Mouse (Mus musculus) G1E (cell line): ENCODE measurements around the gene Nsrp1. TPM values are rescaled to one million over a fixed set of nuclear protein-coding genes. Genes with fewer than 3 reads are reported as not detected.

Source experiments
- ATAC-seq: 2 replicates; pipeline ENCODE4 v1.8.0; 2016; ENCODE audit warnings: mild to moderate bottlenecking; ENCODE audit not compliant: insufficient number of reproducible peaks, poor library complexity, low FRiP score, severe bottlenecking; ENCODE audit errors: extremely low read depth
- DNase-seq: peaks from one replicate; pipeline ENCODE4 v3.0.0; 2012; ENCODE audit warnings: low spot score
- H3K27me3 ChIP-seq: 2 replicates; pipeline ENCODE4 v1.6.1; 2012; ENCODE audit warnings: mild to moderate bottlenecking, low read length, inconsistent platforms; ENCODE audit not compliant: insufficient read depth
- H3K36me3 ChIP-seq: replicated peaks from 2 replicates; pipeline ENCODE3; 2012; ENCODE audit warnings: mild to moderate bottlenecking, inconsistent platforms
- H3K4me1 ChIP-seq: 2 replicates; pipeline ENCODE4 v1.6.1; 2012; ENCODE audit warnings: low read depth, low read length, inconsistent platforms, mixed read lengths; ENCODE audit not compliant: insufficient read depth
- H3K4me3 ChIP-seq: 2 replicates; pipeline ENCODE4 v1.5.1; 2012; ENCODE audit warnings: low read depth, mild to moderate bottlenecking, inconsistent platforms, low read length, moderate library complexity, mixed read lengths
- H3K9me3 ChIP-seq: replicated peaks from 2 replicates; pipeline ENCODE4 v1.6.1; 2012; ENCODE audit warnings: inconsistent platforms
- CTCF ChIP-seq: IDR thresholded peaks from 2 replicates; pipeline ENCODE4 v1.5.1; 2012; ENCODE audit warnings: low read depth, low read length, inconsistent platforms, mixed read lengths
- GATA1 ChIP-seq: IDR thresholded peaks from 2 replicates; pipeline ENCODE4 v1.6.1; 2012; ENCODE audit warnings: borderline replicate concordance, low read length, inconsistent platforms, mixed read lengths
- GATA2 ChIP-seq: IDR thresholded peaks from 2 replicates; pipeline ENCODE4 v1.6.1; 2012; ENCODE audit warnings: low read depth, low read length, inconsistent platforms, borderline replicate concordance
- POLR2AphosphoS5 ChIP-seq: IDR thresholded peaks from 2 replicates; pipeline ENCODE4 v1.6.1; 2012; ENCODE audit warnings: low read depth, low read length, inconsistent platforms; ENCODE audit not compliant: insufficient replicate concordance
- TAL1 ChIP-seq: conservative IDR thresholded peaks from 2 replicates; pipeline ENCODE4 v1.6.1; 2012; ENCODE audit warnings: low read depth, low read length, inconsistent platforms, mixed read lengths
- polyA plus RNA-seq: library from polyadenylated mRNA; stranded (reverse); fragments of >175 nt; gene quantifications from 2 replicates; pipeline ENCODE4 v1.2.3, GENCODE M21; 2012
- total RNA-seq, 2 experiments: library from RNA; stranded (forward) in 1 of 2; stranded (reverse) in 1 of 2; fragments of 200-1000 nt in 1 of 2; fragments of >200 nt in 1 of 2; fragmentation: Nextera tagmentation in 1 of 2; gene quantifications; 2 replicates each; pipeline ENCODE4 v1.2.3; 2014 to 2017

Gene Nsrp1
- total and polyA plus RNA-seq, 3 experiments: 5.4 to 77.7 (median 28.7) TPM

- TF ChIP-seq POLR2AphosphoS5 (no peak), GATA1 (no peak), CTCF (no peak)
- Histone ChIP-seq H3K36me3 (peaks cover 73% of the 10 kb centered on the region), H3K4me3 (no peak overlapping the region), H3K9me3 (no peaks in the 10 kb centered on the region), H3K4me1 (peaks cover 19% of the 10 kb centered on the region), H3K27me3 (no peaks in the 10 kb centered on the region)
- ATAC-seq: 0 out of 2 replicates have a peak, but pooled peaks have one; percentile 22
- DNase-seq: no peak
These were observed 9.4 kb downstream of the Nsrp1 start for GRCm38 (mm10) chr11:77068825-77069224.

- Histone ChIP-seq H3K4me1 (0 out of 2 replicates have a peak, but pooled peaks cover 4% of the 10 kb centered on the region), H3K4me3 (no peak overlapping the region), H3K27me3 (no peaks in the 10 kb centered on the region), H3K9me3 (no peaks in the 10 kb centered on the region), H3K36me3 (peaks cover 62% of the 10 kb centered on the region)
- DNase-seq (no peak), ATAC-seq (no peak)
- TF ChIP-seq GATA2 (no peak), GATA1 (no peak), POLR2AphosphoS5 (no peak), CTCF (no peak), TAL1 (no peak)
These were observed 14.8 kb downstream of the Nsrp1 start for GRCm38 (mm10) chr11:77063406-77063805.

GRCm38 (mm10) chr11:77061951-77062350 lies 16.3 kb downstream of the Nsrp1 start:
- no peak for TF ChIP-seq GATA1
- TF ChIP-seq POLR2AphosphoS5: no peak
- TF ChIP-seq CTCF: no peak
- no peak for TF ChIP-seq GATA2
- TF ChIP-seq TAL1: no peak
- Histone ChIP-seq H3K4me3 (no peak overlapping the region), H3K9me3 (no peaks in the 10 kb centered on the region), H3K27me3 (no peaks in the 10 kb centered on the region), H3K36me3 (peaks cover 57% of the 10 kb centered on the region), H3K4me1 (0 out of 2 replicates have a peak, but pooled peaks cover 4% of the 10 kb centered on the region)
- DNase-seq (no peak), ATAC-seq (no peak)

GRCm38 (mm10) chr11:77042816-77043215 lies 35.4 kb downstream of the Nsrp1 start:
- ATAC-seq: no peak
- no peaks in the 10 kb centered on the region for H3K4me1 ChIP-seq
- no peak overlapping the region for H3K4me3 ChIP-seq
- peaks cover 12% of the 10 kb centered on the region for H3K27me3 ChIP-seq
- no peaks in the 10 kb centered on the region for H3K9me3 ChIP-seq
- TF ChIP-seq CTCF: no peak
- no peak for TF ChIP-seq POLR2AphosphoS5
- TF ChIP-seq GATA2: no peak
- no peak for TF ChIP-seq TAL1
- TF ChIP-seq GATA1: no peak
- no peak for DNase-seq
- peaks cover 30% of the 10 kb centered on the region for H3K36me3 ChIP-seq

GRCm38 (mm10) chr11:77041891-77042290 lies 36.3 kb downstream of the Nsrp1 start:
- ATAC-seq: no peak
- no peak overlapping the region for H3K4me3 ChIP-seq
- H3K36me3 ChIP-seq: peaks cover 24% of the 10 kb centered on the region
- H3K9me3 ChIP-seq: no peaks in the 10 kb centered on the region
- H3K4me1 ChIP-seq: no peaks in the 10 kb centered on the region
- TF ChIP-seq POLR2AphosphoS5 (no peak), GATA2 (no peak), GATA1 (no peak), CTCF (no peak), TAL1 (no peak)
- DNase-seq: no peak
- H3K27me3 ChIP-seq: peaks cover 15% of the 10 kb centered on the region

GRCm38 (mm10) chr11:77031151-77031934 lies 46.9 kb downstream of the Nsrp1 start:
- Histone ChIP-seq H3K36me3 (no peaks in the 10 kb centered on the region), H3K4me1 (no peaks in the 10 kb centered on the region), H3K4me3 (no peak overlapping the region), H3K27me3 (peaks cover 35% of the 10 kb centered on the region), H3K9me3 (no peaks in the 10 kb centered on the region)
- no peak for ATAC-seq
- no peak for TF ChIP-seq TAL1
- no peak for TF ChIP-seq CTCF
- no peak for TF ChIP-seq POLR2AphosphoS5
- TF ChIP-seq GATA2: no peak
- no peak for TF ChIP-seq GATA1
- no peak for DNase-seq

GRCm38 (mm10) chr11:77028157-77028556 lies 50.1 kb downstream of the Nsrp1 start:
- ATAC-seq (no peak), DNase-seq (no peak)
- peaks cover 33% of the 10 kb centered on the region for H3K27me3 ChIP-seq
- H3K4me3 ChIP-seq: no peak overlapping the region
- H3K36me3 ChIP-seq: no peaks in the 10 kb centered on the region
- no peaks in the 10 kb centered on the region for H3K4me1 ChIP-seq
- TF ChIP-seq TAL1 (no peak), GATA1 (no peak), CTCF (no peak), POLR2AphosphoS5 (no peak), GATA2 (no peak)
- no peaks in the 10 kb centered on the region for H3K9me3 ChIP-seq
